Mouse (Mus musculus) liver, embryonic 13.5 days (tissue): ENCODE measurements around the gene Gm20489. TPM values are rescaled to one million over a fixed set of nuclear protein-coding genes. Genes with fewer than 3 reads are reported as not detected.

Experiments
- ATAC-seq: fragments of 200-750 bp; cut with Nextera tagmentation; 2 replicates; pipeline ENCODE4 v1.8.0; 2017; ENCODE audit warnings: low read depth, mild to moderate bottlenecking, moderate number of reproducible peaks, moderate library complexity
- DNase-seq: peaks from one replicate; pipeline ENCODE4 v3.0.0; 2022
- H3K27ac ChIP-seq: fragments of 300-500 bp; sonication (generic); 2 replicates; pipeline ENCODE4 v1.5.1; 2015; ENCODE audit warnings: moderate library complexity, mild to moderate bottlenecking, inconsistent platforms
- H3K27me3 ChIP-seq: fragments of 300-500 bp; sonication (generic); 2 replicates; pipeline ENCODE4 v1.6.1; 2015; ENCODE audit warnings: mild to moderate bottlenecking, inconsistent platforms
- H3K36me3 ChIP-seq: fragments of 300-500 bp; sonication (generic); 2 replicates; pipeline ENCODE4 v1.6.1; 2015; ENCODE audit warnings: mild to moderate bottlenecking, inconsistent platforms
- H3K4me1 ChIP-seq: fragments of 300-500 bp; sonication (generic); replicated peaks from 2 replicates; pipeline ENCODE4 v1.6.1; 2015; ENCODE audit warnings: inconsistent platforms
- H3K4me2 ChIP-seq: fragments of 300-500 bp; sonication (generic); 2 replicates; pipeline ENCODE4 v1.6.1; 2015; ENCODE audit warnings: inconsistent platforms, mild to moderate bottlenecking, moderate library complexity
- H3K4me3 ChIP-seq: fragments of 300-500 bp; sonication (generic); replicated peaks from 2 replicates; pipeline ENCODE4 v1.5.1; 2015; ENCODE audit warnings: mild to moderate bottlenecking, inconsistent platforms
- H3K9ac ChIP-seq: fragments of 300-500 bp; sonication (generic); 2 replicates; pipeline ENCODE4 v1.6.1; 2015; ENCODE audit warnings: mild to moderate bottlenecking, inconsistent platforms
- H3K9me3 ChIP-seq: fragments of 300-500 bp; sonication (generic); replicated peaks from 2 replicates; pipeline ENCODE4 v1.6.1; 2016; ENCODE audit warnings: inconsistent platforms
- whole genome bisulfite sequencing: fragments of 180-500 bp; shearing (Covaris S2); methylation state at CpG from one replicate; pipeline ENCODE4 v1.1.7; 2015; ENCODE audit not compliant: insufficient replicate concordance; 5-methylcytosine and 5-hydroxymethylcytosine counted together
- polyA plus RNA-seq: library from polyadenylated mRNA; unstranded; fragments of >200 nt; fragmentation: Nextera tagmentation; extraction: Ambion mirVana; gene quantifications from 2 replicates; pipeline ENCODE4 v1.2.1, GENCODE M21; 2015

The Gm20489 gene
- 0.08 TPM in 1 of 2 replicates, not detected in the other for polyA plus RNA-seq

GRCm38 (mm10) chrX:101268755-101269124 is at the start of gene Gm20489:
Gene Gm20489, minus strand, starts transcription at chrX:101269023.
- ATAC-seq, result no peak
- peak within 1 kb of the TSS; percentile 19 for H3K4me2 ChIP-seq
- H3K27ac ChIP-seq, result no peak within 1 kb of the TSS
- no peak for DNase-seq
- H3K9ac ChIP-seq, result no peak within 1 kb of the TSS
- peaks cover 31% of the 10 kb centered on the region for H3K4me1 ChIP-seq
- H3K36me3 ChIP-seq, result no peaks in the 10 kb centered on the region
- H3K4me3 ChIP-seq, result no peak within 1 kb of the TSS
- no peaks in the 10 kb centered on the region for H3K9me3 ChIP-seq
- H3K27me3 ChIP-seq, result no peaks in the 10 kb centered on the region
- WGBS, result 37% methylated on average over 3 of the region's 3 CpGs

GRCm38 (mm10) chrX:101313625-101314359 is 45.0 kb upstream of the Gm20489 start:
- Histone ChIP-seq H3K36me3 (no peaks in the 10 kb centered on the region), H3K9ac (no peak overlapping the region), H3K4me2 (no peak overlapping the region), H3K4me1 (0 out of 2 replicates have a peak, but pooled peaks cover 3% of the 10 kb centered on the region), H3K9me3 (no peaks in the 10 kb centered on the region), H3K27me3 (peaks cover 40% of the 10 kb centered on the region), H3K4me3 (no peak overlapping the region), H3K27ac (no peak overlapping the region)
- 35% methylated on average over 6 of the region's 6 CpGs for WGBS
- ATAC-seq, result no peak
- DNase-seq, result no peak

GRCm38 (mm10) chrX:101309299-101309698 is 40.5 kb upstream of the Gm20489 start:
- Histone ChIP-seq H3K27me3 (peaks cover 42% of the 10 kb centered on the region), H3K4me2 (no peak overlapping the region), H3K4me1 (no peaks in the 10 kb centered on the region), H3K27ac (no peak overlapping the region), H3K9ac (no peak overlapping the region), H3K9me3 (no peaks in the 10 kb centered on the region), H3K4me3 (no peak overlapping the region), H3K36me3 (no peaks in the 10 kb centered on the region)
- ATAC-seq, result no peak
- DNase-seq, result no peak
- WGBS, result 75% methylated on average over 5 of the region's 5 CpGs

GRCm38 (mm10) chrX:101304646-101305045 is 35.8 kb upstream of the Gm20489 start:
- H3K27ac ChIP-seq, result no peak overlapping the region
- ATAC-seq (no peak), DNase-seq (no peak)
- 38% methylated on average over 2 of the region's 2 CpGs for WGBS
- H3K36me3 ChIP-seq, result no peaks in the 10 kb centered on the region
- no peak overlapping the region for H3K4me2 ChIP-seq
- H3K27me3 ChIP-seq, result peaks cover 46% of the 10 kb centered on the region; the same call in 1 of the 2 replicates
- no peak overlapping the region for H3K4me3 ChIP-seq
- no peak overlapping the region for H3K9ac ChIP-seq
- no peaks in the 10 kb centered on the region for H3K4me1 ChIP-seq
- H3K9me3 ChIP-seq, result no peaks in the 10 kb centered on the region

GRCm38 (mm10) chrX:101301654-101302053 is 32.8 kb upstream of the Gm20489 start:
- Histone ChIP-seq H3K4me3 (no peak overlapping the region), H3K4me2 (no peak overlapping the region), H3K9ac (no peak overlapping the region), H3K36me3 (peaks cover 12% of the 10 kb centered on the region), H3K9me3 (no peaks in the 10 kb centered on the region), H3K4me1 (peaks cover 4% of the 10 kb centered on the region; the same call in 1 of the 2 replicates), H3K27me3 (peaks cover 47% of the 10 kb centered on the region; the same call in 1 of the 2 replicates), H3K27ac (no peak overlapping the region)
- WGBS, result 73% methylated on average over 9 of the region's 9 CpGs
- ATAC-seq, result no peak
- no peak for DNase-seq

- WGBS, result 41% methylated on average over 13 of the region's 13 CpGs
- no peak overlapping the region for H3K27ac ChIP-seq
- DNase-seq (no peak), ATAC-seq (no peak)
- peaks cover 4% of the 10 kb centered on the region; the same call in 1 of the 2 replicates for H3K4me1 ChIP-seq
- H3K9ac ChIP-seq, result no peak overlapping the region
- H3K9me3 ChIP-seq, result no peaks in the 10 kb centered on the region
- peaks cover 42% of the 10 kb centered on the region; the same call in 1 of the 2 replicates for H3K27me3 ChIP-seq
- no peak overlapping the region for H3K4me3 ChIP-seq
- H3K36me3 ChIP-seq, result peaks cover 23% of the 10 kb centered on the region
- no peak overlapping the region for H3K4me2 ChIP-seq
These were observed 31.7 kb upstream of the Gm20489 start for GRCm38 (mm10) chrX:101300427-101301030.

- Histone ChIP-seq H3K27ac (no peak overlapping the region), H3K36me3 (peaks cover 31% of the 10 kb centered on the region), H3K27me3 (peaks cover 38% of the 10 kb centered on the region; the same call in 1 of the 2 replicates), H3K4me3 (0 out of 2 replicates have a peak overlapping the region, but pooled peaks have one; percentile 2), H3K9me3 (no peaks in the 10 kb centered on the region), H3K9ac (no peak overlapping the region), H3K4me2 (no peak overlapping the region), H3K4me1 (peaks cover 4% of the 10 kb centered on the region; the same call in 1 of the 2 replicates)
- DNase-seq (no peak), ATAC-seq (no peak)
- WGBS, result 32% methylated on average over 12 of the region's 13 CpGs
These were observed 30.9 kb upstream of the Gm20489 start for GRCm38 (mm10) chrX:101299473-101300426.

GRCm38 (mm10) chrX:101299055-101299454 is 30.2 kb upstream of the Gm20489 start, which contains the start of gene Nlgn3:
Gene Nlgn3, plus strand, starts transcription at chrX:101299168.
- H3K9me3 ChIP-seq, result no peaks in the 10 kb centered on the region
- no peak within 1 kb of the TSS for H3K9ac ChIP-seq
- WGBS, result 35% methylated on average over 20 of the region's 24 CpGs
- 0 out of 2 replicates have a peak within 1 kb of the TSS, but pooled peaks have one; percentile 2 for H3K4me3 ChIP-seq
- peak within 1 kb of the TSS; percentile 39 for H3K27ac ChIP-seq
- H3K4me1 ChIP-seq, result peaks cover 4% of the 10 kb centered on the region; the same call in 1 of the 2 replicates
- peak within 1 kb of the TSS; percentile 21; the same call in 1 of the 2 replicates for H3K4me2 ChIP-seq
- ATAC-seq (no peak), DNase-seq (no peak)
- peaks cover 37% of the 10 kb centered on the region for H3K36me3 ChIP-seq
- peaks cover 36% of the 10 kb centered on the region; the same call in 1 of the 2 replicates for H3K27me3 ChIP-seq

GRCm38 (mm10) chrX:101290111-101290510 is 21.3 kb upstream of the Gm20489 start:
- DNase-seq (peak; percentile 16), ATAC-seq (peak; percentile 19; the same call in 1 of the 2 replicates)
- Histone ChIP-seq H3K4me3 (no peak overlapping the region), H3K36me3 (peaks cover 93% of the 10 kb centered on the region), H3K27me3 (no peaks in the 10 kb centered on the region), H3K9ac (peak overlapping the region; percentile 41; the same call in 1 of the 2 replicates), H3K27ac (peak overlapping the region; percentile 98), H3K9me3 (no peaks in the 10 kb centered on the region), H3K4me1 (peaks cover 58% of the 10 kb centered on the region), H3K4me2 (0 out of 2 replicates have a peak overlapping the region, but pooled peaks have one; percentile 23)
- 57% methylated on average over 10 of the region's 10 CpGs for WGBS

GRCm38 (mm10) chrX:101289037-101289436 is 20.2 kb upstream of the Gm20489 start:
- Histone ChIP-seq H3K36me3 (peaks cover 93% of the 10 kb centered on the region), H3K4me2 (peak overlapping the region; percentile 61; the same call in 1 of the 2 replicates), H3K4me3 (no peak overlapping the region), H3K9ac (no peak overlapping the region), H3K27ac (peak overlapping the region; percentile 98), H3K4me1 (peaks cover 58% of the 10 kb centered on the region), H3K27me3 (no peaks in the 10 kb centered on the region), H3K9me3 (no peaks in the 10 kb centered on the region)
- 80% methylated on average over 7 of the region's 7 CpGs for WGBS
- DNase-seq (no peak), ATAC-seq (no peak)
